Mouse (Mus musculus) central nervous system, embryonic 18 days (tissue): Measurements from ENCODE around the gene 4921539E11Rik. TPM values are rescaled to one million over a fixed set of nuclear protein-coding genes. Genes with fewer than 3 reads are reported as not detected.

Source experiments
- polyA plus RNA-seq: library from polyadenylated mRNA; depleted of rRNA; stranded (reverse); fragments of >200 nt; gene quantifications from 2 replicates; pipeline ENCODE4 v1.2.3, GENCODE M21; 2012; rRNA removed

4921539E11Rik gene
- polyA plus RNA-seq, result not detected in 2 replicates

GRCm38 (mm10) chr4:103290763-103291162 is at the start of gene 4921539E11Rik:
Gene 4921539E11Rik, minus strand, starts transcription at chr4:103290863.

GRCm38 (mm10) chr4:103313587-103314525 is 23.2 kb upstream of the 4921539E11Rik start, which contains the start of gene Oma1:
Gene Oma1, plus strand, starts transcription at chr4:103313812.

GRCm38 (mm10) chr4:103214925-103215820 is 75.5 kb downstream of the 4921539E11Rik start, which contains the start of gene Slc35d1:
Gene Slc35d1, minus strand, starts transcription at chr4:103215164.

Other genes with a start within 250 kb of the 4921539E11Rik start
- 26.1 and 31.3 TPM in 2 replicates for gene Mier1, start 176.5 kb downstream of the 4921539E11Rik start, polyA plus RNA-seq
- gene Wdr78, start 176.3 kb downstream of the 4921539E11Rik start, polyA plus RNA-seq, result 8.4 and 8.8 TPM in 2 replicates
- 7.0 and 7.1 TPM in 2 replicates for gene Slc35d1, start 75.7 kb downstream of the 4921539E11Rik start, polyA plus RNA-seq
- 7.0 and 7.9 TPM in 2 replicates for gene Oma1, start 22.9 kb upstream of the 4921539E11Rik start, polyA plus RNA-seq